Mouse (Mus musculus): ENCODE results near the gene Drc1.

The Drc1 gene

DNA sequence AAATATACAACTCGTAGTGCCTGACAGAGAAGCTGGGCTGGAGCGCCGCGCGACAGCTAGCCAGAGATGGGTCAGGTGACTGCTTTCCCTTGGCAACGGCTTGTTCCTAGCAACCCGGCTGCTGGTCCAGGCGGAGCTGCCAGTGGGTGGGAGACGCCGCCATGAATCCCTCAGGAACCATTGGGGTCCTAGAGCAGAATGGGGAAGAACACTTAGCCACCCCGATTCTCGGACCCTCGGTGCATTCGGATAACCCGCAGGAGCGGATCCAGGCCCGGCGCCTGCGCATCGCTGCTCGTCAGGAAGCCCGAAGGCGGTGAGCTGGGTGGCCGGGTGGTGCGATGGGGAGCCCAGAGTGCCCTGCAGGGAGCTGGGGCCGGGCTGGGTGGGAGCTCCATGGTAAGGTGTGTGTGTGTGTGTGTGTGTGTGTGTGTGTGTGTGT lies at the start of gene Drc1:
TSS of gene Drc1 (plus strand) at position 98 of the 442 bp plus-strand sequence.
- peak; percentile 59 to 60 for DNase-seq

DNA sequence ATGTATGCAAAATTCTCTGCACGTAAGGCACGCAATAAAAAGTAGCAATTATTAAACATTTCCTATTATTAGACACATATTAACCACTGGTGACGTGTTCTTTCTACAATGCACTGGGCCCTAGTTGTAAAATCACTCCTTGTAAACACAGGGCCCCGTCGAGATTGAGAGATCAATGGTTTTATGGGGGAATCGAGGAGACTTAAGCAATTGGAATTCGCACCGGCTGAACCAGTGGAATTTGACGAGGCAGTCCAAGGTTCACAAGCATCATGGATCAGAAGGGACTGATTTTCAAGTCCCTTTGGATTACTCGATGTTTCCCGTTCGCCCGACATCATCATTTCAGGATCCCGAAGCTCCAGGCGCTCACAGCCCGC lies 49.3 kb upstream of the Drc1 start:
- no peak for DNase-seq

DNA sequence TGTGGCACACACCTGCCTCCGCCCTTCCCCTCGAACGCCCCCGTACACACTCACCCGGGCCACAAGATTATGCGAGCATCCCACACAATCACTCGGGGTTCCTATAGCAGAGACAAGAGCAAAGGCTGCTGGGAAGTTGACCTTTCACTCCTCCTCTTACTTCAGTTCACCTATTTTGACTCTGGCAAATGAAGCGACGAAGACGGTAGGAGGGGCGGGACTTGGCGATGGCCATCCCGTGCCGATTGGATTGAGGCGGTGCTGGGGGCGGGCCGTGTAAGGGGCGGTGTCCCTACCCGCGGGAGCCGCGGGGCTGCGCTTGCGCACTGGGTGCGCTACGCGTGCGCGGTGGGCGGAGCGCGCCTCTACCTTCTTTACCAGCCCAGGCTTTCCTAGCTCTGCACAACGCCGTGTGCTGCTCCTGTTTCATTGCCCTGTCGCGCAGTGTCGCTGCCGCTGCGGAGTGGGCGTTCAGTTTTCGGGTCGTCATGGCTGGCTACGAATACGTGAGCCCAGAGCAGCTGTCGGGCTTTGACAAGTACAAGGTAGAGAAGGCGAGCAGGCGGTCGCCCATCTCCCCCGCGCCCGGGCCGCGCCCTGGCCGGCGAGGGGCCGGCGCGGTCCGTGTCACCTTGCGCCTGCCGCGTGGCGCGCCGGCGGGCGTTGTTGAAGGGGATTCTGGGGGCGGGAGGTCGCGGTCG lies 48.8 kb upstream of the Drc1 start, which contains the start of gene Selenoi:
TSS of gene Selenoi (plus strand) at position 311 of the 701 bp plus-strand sequence.
- peak; percentile 99 to 100 for DNase-seq

DNA sequence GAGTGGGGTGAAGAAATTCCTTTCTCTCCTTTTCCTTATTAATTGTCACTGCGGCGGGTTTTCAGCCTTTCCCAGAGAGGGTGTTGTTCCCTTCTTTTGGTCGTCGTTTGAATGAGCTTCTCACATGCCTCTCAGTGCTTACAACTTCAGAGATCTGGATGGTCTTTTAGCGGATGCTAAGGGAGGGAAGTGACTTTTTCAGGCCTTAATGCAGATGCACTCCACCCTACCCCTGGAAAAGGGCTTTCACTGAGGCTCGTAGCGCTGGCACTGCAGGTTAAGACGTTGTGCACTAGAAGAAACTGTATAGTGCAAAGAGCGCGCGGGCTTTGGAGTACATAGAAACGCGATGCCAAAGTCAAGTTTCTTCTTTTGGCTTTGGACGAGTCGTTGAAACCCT lies 48.1 kb upstream of the Drc1 start:
- DNase-seq: peak in 1 of 2 experiments; percentile 18

DNA sequence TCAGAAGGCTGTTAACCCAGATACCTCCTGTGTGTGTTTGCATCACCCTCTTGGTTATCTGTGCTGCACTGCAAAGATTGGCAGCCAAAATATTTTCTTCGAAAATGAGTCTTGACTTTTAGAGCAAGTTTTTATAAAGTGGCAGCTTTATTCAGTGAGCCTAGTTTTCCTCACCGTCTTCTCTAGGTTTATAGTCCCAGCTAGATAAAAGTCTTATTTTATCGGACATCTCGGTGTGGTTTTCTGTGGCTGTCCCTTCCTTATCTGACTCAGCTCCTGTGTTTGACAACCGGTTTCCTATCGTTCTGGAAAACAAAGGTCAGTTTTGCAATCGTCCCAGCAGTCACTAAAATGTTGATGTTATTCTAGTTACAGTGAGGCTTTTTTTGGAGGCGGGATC lies 47.2 kb upstream of the Drc1 start:
- no peak for DNase-seq

DNA sequence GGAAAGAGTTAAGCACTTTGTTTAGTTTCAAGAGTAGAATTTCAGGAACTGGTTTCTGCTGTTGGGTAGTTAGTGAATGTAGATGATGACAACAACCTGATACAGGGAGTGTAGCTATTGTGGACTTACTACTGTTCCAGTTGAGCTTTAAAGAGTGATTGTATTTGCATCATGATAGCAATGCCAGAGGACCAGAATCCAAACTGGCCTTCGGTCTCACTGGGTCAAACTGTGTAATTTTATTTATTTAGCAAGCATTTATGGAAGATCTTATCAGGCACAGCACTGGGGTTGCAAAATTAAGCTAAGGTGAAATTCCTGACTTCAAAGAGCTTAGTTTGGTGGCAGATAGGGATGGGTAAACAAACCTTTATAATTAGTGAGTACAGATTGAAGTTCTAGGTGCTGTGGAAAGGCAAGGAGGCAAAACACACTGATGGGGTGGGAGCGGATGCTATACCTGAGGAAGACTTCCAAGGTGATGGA lies 45.5 kb upstream of the Drc1 start:
- DNase-seq: no peak

GRCm38 (mm10) chr5:30238533-30238932 lies 42.7 kb upstream of the Drc1 start:
- DNase-seq: no peak

GRCm38 (mm10) chr5:30240552-30240951 lies 40.6 kb upstream of the Drc1 start:
- no peak for DNase-seq

GRCm38 (mm10) chr5:30242410-30242809 lies 38.8 kb upstream of the Drc1 start:
- DNase-seq: no peak

- no peak for DNase-seq
These were observed 37.4 kb upstream of the Drc1 start for GRCm38 (mm10) chr5:30243741-30244140.

DNA sequence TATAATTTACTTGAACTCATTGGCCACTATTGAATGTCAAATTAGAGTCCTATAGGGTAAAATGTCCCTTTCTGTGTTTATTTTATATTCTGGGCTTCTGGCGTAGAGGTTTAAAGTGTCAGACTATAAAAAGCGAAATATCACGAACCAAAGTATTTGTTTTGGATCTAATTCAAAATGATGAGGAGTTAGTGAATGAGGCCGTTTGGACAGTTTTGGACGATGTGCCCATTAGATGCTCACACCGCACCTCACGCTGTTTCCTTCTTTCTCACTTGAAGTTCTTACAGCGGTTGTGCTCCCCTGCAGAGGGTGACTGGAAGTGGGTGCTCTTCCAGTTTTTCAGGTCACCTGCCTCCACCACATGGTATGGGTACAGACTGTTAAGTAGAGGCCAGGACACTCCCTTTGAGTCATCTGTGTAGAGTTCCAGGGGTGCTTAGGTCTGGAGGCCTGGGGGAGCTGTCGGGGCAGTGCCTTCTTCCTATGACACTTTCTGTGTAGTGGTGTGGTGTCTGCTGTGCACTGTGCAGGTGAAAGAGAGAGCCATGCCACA lies 35.2 kb upstream of the Drc1 start:
- no peak for DNase-seq

DNA sequence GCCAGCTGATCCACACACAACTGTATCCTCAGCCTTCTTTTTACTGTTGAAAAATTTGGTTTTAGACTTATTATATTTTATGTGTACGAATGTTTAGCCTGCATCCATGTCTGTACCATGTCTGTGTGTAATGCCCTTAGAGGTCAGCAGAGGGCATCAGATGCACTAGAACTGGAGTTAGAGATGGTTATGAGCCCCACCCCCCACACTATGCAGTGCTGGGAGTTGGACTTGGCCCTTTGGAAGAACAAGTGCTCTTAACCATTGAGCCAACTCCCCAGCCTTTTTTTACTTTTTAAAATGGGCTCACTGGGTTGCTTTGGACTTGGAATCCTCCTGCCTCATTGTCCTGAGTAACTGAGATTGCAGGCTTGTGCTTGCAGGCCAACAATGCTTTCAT lies 33.5 kb upstream of the Drc1 start:
- DNase-seq: no peak

DNA sequence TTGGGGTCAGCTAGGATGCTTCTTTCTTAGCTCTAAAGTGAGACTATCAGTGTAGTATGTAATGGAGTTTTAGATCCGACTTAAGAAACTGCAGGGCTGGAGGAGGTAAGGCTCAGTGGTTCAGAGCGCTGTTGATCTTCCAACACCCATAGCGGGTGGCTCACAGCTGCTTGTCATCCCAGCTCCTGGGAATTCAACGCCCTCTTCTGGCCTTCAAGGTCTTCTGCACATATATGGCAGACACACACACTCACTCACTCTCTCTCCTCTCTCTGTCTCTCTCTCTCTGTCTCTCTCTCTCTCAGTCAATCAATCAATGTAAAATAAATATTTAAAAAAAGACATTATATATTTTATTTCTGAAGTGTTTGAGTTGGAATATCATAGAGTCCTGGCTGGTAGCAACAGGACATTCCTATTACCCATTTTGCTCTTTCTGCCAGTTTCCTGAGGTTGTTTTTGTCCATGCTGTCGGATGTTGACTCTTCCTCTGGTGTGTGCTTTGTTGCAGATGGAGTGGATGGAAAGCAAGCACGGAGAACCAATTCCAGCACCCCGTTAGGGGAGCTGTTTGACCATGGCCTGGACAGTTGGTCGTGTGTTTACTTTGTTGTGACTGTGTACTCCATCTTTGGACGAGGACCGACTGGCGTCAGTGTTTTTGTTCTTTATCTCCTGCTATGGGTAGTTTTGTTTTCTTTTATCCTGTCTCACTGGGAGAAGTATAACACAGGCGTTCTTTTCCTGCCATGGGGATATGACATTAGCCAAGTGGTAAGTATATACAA lies 25.4 kb upstream of the Drc1 start:
- no peak for DNase-seq

DNA sequence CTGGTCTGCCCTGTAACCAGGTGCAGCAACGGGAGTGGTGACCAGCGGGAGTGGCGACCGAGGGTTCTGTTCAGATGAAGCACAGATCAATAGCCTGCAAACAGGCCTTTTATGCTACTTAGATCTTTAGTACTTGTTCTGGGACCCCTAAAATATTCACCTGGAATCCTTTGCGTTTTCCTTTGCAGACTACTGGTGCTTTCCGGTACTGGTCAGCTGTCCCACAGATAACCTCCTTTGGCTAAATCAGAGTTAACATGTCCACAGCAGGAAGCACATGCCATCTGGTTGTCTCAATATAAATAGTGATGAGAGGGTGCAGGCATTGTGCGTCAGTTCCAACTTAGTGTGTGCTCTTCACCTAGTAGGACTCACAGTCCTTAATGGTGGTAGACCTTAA lies 22.4 kb upstream of the Drc1 start:
- DNase-seq: peak; percentile 41 to 69

DNA sequence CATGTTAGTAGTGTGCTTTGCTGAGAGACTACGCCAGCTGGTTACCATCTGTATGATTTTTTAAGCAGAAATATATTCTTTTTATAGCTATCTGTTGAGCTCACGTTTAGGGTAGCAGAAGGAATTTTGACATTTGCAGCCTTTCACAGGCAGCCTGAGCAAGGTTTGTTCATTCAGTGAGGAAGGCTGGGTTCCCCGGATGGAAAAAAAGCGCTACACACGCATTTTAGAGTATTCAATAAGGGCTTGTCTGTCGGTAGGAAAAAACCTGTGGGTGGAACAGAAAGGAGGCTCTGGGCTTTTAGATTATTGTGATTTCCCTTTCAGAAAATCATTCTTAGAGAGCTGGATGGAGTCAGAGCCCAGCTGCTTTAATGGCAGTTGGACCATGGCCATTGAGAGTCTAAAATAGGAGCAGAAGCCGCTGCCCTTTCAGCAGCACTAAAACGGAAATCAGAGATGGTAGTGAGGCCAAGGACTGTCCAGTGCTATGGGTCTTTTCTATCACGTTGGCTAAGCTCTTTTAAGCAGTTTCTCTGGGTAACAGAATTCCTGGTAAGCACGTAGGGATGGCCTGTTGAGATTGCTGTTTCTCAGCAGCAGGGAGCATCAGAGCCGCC lies 10.5 kb upstream of the Drc1 start:
- peak in 1 of 2 experiments; percentile 15 for DNase-seq

DNA sequence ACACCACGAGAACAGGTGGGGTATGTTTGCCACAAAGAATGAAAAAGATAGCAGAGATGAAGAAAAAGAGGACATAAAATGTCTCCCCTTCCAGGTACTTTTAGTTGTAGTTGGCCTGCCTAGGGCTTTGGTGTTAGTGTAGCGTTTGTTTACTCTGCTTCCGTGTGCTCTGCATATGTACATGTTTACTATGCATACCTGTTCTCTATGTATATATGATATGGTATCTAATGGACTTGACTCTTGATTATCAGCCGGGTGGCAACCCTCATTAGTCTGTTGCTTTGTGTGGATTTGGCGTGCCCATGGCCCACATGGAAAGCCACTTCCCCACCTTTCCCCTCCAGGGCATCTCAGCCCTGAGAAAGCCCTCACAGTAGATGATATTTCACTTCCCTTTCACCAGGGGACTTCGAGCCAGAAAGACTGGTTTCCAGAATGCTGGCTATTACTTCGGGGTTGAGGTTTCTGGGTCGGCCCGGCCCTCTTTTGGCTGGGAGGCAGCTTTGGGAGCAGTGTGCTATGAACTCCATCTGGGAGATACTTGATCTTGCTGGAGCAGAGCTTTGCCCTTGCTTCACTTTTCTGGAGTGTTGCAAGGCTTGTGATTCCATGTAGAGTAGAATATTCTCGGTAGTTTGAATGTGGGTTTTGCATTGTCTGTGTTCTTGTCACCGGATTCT lies 9.4 kb upstream of the Drc1 start:
- DNase-seq: peak in 1 of 2 experiments; percentile 22

- DNase-seq: peak; percentile 29
These were observed 4.8 kb upstream of the Drc1 start for GRCm38 (mm10) chr5:30276361-30276760.

GRCm38 (mm10) chr5:30278952-30279351 lies 2.2 kb upstream of the Drc1 start:
- no peak for DNase-seq

DNA sequence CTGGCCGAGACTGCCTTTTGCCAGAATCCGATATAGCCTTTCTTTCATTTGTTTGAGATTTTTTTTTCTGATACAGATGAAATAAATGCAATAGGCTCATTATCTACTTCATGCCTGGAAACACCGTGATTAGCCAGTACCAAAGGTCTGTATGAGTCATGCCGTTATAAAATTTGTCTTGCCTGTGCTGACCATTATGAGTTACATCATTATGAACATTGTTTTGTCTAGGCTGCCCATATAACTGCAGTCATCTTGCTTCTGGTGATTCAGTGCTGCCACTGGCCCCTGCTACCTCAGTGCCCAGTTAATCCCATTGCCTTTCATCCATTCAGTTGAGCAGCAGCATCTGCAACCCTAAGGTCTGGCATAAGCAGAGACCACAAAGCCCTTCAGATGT lies 1.7 kb upstream of the Drc1 start:
- DNase-seq: no peak

DNA sequence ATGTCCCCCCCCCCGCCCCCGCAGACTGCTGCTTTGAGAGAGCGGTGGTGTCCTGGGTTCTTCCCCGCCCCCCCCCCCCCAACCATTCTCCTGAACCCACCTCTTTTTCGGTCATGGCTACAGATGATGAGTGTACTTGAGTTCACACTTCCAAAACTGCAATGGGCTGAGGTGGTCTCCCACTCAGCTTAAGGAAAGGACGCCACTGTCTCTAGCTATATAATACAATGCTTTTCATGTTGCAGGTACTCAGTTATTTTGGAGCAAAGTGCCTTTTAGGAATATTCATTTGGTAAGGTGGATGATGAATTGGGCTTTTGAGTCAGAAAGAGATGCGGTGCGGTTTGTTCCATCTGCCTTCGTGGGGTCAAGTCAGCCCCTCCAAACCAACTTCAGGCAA lies 324 bp upstream of the Drc1 start:
- no peak for DNase-seq

GRCm38 (mm10) chr5:30285944-30286799 lies 5.0 kb downstream of the Drc1 start:
- no peak for DNase-seq

All from cerebellum, postnatal 36 days (tissue).